Mouse (Mus musculus) B cell, adult 2 months (primary cell): ENCODE measurements around the gene Adk.

Experiments used
- DNase-seq, 2 experiments: peaks; one replicate each; pipeline ENCODE4 v3.0.0; 2022

The Adk gene

DNA sequence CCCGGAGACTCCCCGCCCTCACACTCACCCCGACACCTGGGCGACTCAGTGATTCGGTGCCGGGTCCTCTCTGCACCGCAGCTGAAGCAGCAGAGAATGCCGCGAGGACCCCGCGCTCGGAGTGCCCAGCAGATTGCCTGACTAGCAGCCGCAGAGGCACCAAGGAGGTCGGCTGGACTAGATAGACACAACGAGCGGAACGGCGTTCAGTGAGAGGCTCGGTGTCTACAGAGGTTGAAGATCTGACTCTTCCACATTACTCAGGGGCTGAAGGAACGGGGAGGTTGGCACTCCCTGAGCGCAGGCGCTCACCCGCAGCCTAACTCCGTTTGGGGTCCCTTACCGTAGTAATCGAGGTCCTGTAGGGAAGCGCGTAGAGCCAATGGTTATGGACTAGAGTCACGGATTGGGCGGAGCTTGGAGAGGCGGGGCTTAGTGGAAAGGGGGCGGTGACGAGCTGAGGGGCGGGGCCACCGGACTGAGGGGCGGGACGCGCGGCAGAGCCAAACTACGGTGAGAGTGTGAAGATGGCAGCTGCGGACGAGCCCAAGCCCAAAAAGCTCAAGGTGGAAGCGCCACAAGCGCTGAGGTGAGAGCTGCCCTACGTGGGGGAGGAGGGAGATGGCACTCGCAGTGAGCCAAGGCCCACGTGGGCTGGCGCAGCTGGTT, at the start of gene Adk, which contains the start of gene Ap3m1:
Gene Adk (plus strand): TSS at position 463 of the 669 bp plus-strand sequence.
Gene Ap3m1 (minus strand): TSS at position 397 of the 669 bp plus-strand sequence.
- peak; percentile 96 to 97 for DNase-seq

DNA sequence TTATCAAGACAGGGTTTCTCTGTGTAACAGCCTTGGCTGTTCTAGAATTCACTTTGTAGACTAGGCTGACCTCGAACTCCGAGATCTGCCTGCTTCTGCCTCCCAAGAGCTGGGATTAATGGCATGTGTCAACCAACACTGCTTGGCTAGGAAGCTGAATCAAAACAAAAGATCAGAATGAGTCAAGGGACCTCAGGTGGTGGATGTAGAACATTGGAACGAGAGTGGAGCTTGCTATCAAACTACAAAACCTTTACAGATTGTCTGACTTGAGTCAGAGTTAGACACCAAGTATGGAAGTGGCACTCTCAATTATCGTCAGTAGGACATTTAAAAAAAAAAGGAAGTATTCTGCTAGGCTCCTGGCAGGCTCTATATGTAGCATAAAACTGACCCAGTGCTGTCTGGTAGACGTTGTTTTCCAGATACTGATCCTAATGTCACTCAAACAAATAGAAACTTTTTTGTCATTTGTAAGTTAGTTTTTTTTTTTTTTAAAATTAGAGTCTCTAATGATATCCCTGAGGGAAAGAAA, 38.5 kb upstream of the Adk start:
- DNase-seq: no peak

DNA sequence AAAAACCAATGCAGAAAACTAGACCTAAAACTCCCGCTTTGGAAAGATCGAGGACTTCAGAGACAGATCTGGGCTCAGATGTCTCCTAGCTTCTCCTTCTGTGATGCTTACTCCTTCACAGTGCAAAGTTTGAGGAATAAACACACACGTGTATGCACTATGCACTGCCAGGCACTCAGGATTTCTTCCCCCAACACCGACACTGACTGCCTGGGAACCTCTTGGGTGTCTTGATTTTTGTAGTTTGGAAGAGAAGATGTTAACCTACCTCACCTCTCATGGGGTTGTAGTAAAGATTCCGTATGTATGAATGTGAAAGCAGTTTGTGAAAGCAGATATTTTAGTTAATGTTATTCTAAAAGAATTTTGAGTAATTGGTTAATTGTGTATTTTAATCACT, 34.5 kb upstream of the Adk start:
- DNase-seq: no peak

DNA sequence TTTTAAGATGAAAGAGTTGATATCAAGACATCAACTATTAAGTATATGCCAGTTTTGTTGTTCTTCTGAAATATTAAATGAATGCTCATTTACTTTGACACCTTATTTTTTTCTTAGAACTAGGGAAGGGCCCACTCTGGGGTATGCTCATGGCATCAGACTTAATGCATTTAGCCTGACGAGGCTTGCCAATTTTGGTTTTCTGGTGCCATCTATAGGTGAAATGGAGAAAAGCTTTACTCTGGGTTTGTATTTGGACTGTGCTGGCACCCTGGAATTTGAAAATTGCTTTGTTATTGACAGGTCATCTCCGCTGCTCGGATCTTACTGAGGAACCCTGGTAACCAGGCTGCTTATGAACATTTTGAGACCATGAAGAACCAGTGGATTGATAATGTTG, 33.4 kb upstream of the Adk start:
- peak; percentile 29 to 33 for DNase-seq

DNA sequence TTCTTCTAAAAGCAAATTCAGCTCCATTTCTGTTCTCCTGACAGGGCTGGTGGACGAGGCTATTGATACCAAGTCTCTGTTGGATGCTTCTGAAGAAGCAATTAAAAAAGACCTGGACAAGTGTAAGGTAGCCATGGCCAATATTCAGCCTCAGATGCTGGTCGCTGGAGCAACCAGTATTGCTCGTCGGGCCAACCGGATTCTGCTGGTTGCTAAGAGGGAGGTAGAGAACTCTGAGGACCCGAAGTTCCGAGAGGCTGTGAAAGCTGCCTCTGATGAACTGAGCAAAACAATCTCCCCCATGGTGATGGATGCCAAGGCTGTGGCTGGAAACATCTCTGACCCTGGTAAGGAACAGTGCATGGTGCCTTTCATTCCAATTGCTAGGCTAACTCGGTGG, 31.9 kb upstream of the Adk start:
- no peak for DNase-seq

DNA sequence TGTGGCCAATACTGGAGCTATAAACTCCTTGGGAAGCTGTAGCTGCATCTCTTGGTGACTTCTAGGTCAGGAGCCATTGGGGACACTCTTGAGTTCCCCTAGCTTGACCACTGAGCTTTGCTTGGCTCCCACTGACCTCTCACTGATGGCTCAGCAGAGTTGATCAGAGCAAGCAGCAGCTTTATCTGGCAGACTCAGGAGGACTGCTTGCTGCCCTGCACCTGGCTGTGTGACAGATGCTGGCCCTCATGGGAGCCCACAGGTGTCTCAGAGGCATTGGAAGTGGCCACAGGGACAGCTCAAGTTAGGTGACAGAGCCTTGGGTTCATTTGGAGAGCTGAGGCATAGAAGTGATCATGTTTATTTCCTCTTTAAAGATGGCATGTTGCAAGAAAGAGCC, 24.8 kb upstream of the Adk start:
- DNase-seq: no peak

DNA sequence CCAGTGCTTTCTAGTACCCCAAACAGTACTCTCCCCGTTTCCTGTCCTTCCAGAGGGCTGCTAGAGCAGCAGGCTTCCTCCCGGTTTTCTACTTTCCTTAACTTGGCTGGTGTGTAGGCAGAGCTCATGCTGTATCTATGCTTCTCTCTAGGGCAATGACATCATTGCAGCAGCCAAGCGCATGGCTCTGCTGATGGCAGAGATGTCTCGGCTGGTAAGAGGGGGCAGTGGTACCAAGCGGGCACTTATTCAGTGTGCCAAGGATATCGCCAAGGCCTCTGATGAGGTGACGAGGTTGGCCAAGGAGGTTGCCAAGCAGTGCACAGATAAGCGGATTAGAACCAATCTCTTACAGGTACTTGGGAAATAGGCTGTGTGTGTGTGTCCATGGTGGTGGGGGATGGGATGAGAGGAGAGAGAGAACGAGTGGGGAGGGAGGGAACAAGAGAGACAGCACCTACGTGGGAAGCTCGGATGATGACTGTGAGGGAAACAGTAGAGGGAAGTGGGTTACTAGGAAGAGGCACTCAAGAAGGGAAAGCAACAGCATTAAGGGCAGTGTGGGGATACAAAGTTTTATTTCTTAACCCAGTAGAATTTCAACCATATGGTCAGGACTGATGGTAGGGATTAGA, 23.2 kb upstream of the Adk start:
- DNase-seq: no peak

DNA sequence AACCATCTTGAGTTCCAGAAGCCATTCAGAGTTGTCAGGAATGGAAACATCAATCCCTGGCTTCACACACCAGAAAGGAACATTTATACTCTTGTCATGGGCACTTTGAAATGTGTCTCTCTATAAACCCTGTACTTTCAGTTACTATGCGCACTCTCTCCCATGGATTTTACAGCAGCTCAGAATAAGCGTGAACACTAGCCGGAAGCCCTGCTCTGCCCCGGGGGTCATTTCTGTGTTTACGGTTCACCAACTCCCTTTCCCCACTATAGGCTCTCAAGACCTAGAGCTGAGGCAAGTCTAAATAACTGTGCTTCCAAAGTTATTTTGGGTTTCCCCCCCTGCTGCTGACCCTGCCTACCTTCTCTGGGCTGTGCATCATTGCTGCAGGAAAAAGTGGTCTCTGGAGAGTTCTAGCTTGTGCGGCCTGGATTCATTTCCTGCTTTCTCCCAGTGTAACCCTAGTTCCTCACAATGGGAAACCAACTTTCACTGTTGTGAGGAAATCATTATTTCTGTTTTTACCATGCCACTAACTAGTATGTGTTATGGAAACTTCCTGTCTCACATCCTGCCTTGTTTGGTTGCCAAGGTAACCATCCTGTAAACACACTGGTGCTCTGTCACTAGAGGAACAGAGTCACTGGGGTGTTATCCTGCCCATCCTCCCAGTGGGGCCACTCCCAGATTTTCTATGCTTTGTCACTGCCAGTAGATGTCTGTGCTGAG, 20.4 kb upstream of the Adk start:
- DNase-seq: peak; percentile 48 to 62

DNA sequence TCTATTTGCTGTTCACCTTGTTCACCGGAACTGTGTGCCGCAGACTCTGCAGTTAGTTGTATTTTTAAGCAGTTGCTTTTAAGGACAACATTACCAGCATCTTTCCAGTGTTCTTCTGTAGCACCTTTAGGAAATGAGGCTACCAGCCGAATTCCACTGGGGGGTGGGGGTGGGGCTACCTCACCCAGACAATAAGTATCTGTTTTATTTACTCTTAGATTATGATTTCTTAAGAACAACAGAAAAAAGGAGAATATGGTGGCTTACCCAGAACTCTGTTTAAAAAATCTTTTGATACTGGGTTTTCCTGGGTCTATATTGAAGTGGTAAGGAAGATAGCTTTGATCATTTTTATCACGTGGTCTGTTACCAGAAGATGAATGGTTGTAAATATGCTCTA, 18.1 kb upstream of the Adk start:
- DNase-seq: no peak

DNA sequence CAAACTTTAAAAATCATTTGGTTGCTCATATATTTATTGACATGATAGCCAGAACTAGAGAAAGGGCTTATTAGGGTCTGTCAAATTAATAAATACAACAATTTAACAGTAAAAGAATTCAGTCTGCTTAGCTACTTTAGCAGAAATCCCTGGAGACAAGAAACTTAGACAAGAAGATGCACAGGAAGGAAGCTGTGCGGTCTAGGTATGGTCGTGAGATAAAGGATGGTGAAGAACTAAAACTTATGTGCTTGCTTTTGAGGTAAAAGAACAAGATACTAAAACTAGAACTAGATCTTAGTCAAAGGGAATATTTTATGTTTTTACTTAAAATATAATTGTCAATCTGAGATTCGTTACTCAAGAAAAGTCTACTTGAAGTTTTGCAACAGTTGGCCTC, 17.6 kb upstream of the Adk start:
- no peak for DNase-seq

DNA sequence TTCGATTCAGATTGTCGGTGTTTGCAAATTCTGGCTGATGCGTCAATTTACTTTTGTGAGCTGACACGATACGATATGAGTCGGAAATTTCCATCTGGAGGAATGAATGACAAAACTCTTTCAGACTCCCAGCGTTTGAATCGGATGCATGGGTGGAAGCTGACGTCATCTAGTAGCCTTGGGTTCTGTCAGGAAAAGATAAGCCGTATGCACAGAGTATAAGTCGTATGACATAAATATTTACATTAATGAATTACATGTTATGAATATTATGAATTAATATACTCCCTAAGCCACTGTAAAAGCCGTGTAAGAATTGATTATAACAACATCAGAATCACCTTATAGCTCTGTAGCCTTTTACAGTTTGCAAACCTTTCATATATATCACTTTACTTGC, 13.3 kb upstream of the Adk start:
- no peak for DNase-seq

DNA sequence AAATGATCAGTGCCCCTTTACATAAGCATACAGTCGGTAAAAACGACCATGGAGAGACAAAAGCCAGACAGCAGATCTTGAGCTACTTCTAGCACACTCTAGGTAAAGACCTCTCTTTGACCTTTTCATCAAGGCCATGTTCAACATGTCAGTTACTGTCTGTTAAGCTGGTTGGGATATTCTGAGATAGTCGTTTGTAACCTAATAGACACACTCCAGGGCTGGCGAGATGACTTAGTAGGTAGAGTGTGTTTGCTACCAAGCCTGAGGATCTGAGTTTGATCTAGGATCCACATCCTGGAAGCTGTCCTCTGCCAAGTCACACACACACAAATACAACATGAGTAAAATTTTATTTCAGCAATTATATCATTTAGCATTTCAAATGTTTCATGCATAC, 12.8 kb upstream of the Adk start:
- DNase-seq: no peak

DNA sequence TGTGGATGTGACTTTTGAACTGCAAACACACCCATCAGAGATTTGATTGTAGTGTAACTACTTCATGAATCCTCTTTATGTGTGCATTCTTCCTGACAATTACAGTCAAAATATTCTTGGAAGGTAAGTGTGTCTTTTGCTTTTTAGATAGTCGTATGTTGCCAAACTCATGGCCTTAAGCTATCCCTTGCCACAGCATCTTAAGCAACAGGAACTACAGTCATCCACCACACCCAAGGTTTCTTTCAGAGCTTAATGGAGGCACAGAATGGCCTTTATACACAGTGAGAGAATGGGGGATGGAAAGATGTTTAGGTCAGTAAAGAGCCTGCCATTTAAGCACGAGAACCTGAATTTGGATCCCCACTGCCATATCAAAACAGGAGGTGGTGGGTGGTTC, 4.5 kb upstream of the Adk start:
- DNase-seq: no peak

DNA sequence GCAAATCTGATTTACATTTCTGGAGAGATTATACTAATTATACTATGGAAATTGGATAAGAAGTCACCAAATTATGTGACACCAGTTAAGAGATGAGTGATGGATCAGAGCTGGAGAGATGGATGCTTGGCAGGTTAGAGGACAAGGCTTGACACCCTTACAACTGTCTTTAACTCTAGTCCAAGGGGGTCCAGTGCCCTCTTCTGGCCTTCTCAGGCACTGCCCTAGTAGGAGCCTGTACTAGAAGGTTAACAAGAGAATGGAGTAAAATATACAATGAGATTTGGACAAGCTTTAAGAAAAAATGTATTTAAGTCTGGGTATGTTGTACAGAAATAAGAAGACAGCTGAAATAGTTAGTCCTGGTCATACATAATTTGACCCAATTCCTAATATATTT, 3.5 kb upstream of the Adk start:
- DNase-seq: peak; percentile 69 to 75

DNA sequence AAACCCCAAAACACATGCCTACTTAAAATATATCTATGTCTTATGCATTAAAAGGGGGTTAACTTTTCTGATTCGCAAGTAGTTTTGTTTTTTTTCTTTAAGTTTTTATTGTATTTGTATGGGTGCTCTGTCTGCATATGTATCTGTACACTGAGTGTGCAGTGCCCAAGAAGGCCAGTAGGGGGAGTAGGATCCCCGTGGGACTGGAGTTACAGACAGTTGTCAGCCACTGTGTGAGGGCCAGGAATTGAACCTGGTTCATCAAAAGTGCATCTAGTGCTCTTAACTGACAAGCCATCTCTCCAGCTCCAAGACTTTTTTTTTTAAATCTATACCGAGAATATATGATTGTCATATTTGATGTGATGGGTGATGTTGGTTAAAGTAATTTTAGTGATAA, 1.6 kb upstream of the Adk start:
- DNase-seq: peak; percentile 79 to 85

DNA sequence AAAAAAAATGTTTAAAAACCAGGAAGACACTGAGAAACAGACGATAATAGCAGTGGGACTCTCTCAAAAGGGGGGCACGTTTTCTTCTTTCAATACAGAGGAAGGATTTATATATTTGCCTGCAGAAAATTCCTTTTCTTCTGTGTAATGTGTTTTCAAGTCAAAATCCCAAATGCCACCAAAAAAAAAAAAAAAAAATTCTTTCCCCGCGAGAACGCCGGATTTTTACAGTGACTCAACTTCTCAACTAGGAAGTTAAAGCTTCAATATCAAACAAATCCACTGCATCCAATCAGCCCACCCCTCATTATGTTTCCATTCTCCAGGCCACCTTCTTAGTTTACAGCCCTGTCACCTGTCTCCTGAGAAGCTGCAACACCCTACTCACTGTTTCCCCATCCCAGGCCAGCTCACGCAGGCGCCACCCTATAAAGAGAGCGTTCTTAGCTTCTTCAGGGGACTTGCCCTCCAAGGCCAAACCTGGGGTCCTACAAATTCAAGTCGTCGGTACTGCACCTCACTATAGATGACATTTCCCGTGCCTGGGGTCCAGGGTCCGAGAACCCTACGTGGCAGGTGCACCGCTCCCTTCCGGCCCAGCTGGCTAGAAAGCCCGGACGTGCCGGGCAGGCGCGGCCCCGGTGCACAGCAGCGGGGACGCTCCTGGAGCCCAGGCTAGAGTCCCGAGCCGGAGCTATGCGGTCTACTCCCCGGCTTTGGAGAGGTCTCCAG, 828 bp upstream of the Adk start:
- no peak for DNase-seq

DNA sequence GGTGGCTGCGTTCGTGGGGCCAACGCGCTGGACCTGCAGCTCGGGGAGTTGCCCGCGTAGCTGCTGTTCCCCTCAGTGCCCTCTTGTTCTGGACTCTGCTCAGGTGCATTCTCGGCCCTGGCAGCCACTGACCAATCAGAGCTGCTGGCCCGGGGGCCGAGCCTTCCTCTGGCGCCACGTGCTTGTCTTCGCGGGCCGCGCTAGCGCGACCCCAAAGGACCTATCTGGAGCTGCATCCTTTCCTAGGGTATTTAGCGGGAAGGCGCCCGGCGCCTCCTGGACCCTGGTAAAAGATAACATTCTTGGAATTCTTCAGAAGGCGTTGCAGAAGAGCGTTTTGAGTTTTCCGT, 382 bp downstream of the Adk start:
- DNase-seq: no peak

DNA sequence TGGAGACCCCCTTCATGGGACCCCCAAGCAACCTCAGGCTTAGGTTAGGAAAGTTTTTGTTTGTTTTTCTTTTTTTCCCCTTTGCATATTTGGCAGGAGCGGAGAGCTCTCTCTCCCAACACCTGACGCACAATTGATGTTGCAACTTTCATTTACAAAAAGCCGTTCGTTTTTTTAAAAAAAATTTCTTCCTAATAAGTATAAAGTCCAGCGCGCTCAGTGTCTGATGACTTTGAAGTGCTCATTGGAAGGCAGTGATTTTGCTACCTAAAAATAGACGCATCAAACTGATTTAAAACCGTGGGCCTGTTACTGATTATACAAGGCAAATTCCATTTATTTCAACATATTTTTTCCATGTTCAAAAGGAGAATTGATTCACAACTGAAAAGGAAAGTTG, 777 bp downstream of the Adk start:
- DNase-seq: no peak

DNA sequence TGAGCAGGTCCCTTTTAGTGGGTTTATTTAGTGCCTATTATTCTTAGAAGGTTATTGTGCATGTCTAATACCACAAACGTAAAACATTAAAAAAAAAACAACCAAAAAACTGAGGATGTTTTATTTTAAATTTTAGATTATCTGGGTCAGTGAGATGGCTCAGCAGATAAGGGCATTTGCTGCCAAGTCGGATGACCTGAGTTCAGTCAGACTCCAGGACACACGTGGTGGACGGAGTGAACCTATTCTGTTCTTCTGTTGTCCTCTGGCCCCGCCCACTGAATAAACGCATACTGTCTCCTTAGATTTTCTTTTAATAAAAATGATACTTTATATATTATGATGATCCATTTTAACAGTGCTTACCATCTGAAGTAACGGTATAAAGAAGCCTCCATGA, 1.2 kb downstream of the Adk start:
- no peak for DNase-seq

DNA sequence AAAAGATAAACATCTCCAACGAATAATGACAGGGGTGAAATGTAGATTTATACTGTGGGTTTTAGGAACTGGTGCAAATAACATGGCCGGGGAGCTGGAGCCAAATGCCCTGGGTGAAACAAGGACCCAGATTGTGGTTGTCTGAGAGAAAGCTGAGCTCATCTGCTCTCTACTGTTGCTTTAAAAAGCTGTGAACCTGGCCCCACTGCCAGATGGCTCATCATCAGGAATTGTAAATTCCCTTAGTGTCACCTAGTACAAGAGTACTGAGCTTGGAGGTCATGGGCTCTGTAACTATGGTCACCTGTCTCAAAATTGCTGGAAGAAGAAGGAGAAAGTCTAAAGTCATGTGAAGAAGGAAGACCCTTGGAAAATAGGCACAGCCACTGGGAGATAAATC, 6.6 kb downstream of the Adk start:
- DNase-seq: no peak

DNA sequence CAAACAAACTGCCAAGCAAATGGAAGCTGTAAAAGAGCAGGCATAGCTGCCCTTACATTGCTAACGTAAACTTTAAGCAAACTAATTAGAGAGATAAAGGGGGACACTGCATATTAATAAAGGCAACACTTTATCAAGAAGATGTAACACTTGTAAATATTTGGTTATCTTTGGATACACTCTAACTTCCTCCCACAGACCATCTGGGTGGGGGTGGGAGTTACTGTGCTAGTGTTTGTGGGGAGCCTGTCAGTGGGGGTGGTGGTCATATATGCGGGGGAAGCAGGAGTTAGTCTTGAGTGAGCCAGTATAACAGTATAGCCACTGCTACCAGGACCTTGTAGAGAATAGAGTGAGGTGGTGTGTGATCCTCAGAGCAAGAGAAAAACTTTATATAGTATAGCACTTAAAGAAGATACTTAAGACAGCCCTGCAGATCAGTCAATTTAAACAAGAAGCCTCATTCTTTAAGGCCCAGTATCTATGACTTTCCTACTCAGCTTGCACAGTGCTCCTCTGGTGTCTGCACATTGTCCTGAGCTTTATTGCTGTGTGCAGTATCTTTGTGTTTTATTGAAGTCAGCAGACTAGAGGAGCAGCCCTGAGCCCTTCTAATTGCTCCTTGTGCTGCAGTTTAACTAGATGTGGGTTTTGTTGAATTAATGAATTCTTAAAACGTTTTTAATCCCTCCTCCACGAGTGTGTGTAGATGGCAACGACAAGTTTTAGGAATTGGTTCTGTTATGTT, 10.6 kb downstream of the Adk start:
- no peak for DNase-seq

DNA sequence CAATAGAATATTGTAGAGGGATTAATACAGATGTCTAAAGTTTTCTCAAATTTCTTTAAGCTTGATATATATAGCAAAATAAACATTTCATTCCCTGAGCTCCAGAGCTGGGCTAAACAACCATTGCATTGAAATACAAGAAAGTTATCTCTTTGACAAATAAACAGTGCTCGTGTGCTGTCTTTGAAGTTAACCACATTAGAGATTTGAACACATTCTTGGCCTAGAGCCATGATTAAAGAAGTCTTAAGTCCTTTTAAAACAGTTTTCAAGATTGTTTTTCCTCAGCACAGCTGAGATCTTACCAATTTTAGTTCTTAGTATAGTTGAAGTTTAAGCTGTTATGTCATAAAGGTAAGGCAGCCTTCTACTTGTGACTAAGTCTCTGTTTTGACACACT, 11.9 kb downstream of the Adk start:
- DNase-seq: no peak
